Mouse (Mus musculus) heart, embryonic 12.5 days (tissue): ENCODE measurements around the gene Carhsp1. TPM values are rescaled to one million over a fixed set of nuclear protein-coding genes. Genes with fewer than 3 reads are reported as not detected.

Experiments used
- ATAC-seq: fragments of 200-750 bp; cut with Nextera tagmentation; 2 replicates; pipeline ENCODE4 v1.8.0; 2017; ENCODE audit warnings: moderate TSS enrichment, moderate library complexity; ENCODE audit not compliant: insufficient number of reproducible peaks, low FRiP score
- H3K27ac ChIP-seq: fragments of 300-500 bp; sonication (generic); 2 replicates; pipeline ENCODE4 v1.5.1; 2016; ENCODE audit warnings: mild to moderate bottlenecking, moderate library complexity; ENCODE audit not compliant: poor library complexity, severe bottlenecking
- H3K27me3 ChIP-seq: fragments of 300-500 bp; sonication (generic); replicated peaks from 2 replicates; pipeline ENCODE4 v1.6.1; 2016; ENCODE audit warnings: mild to moderate bottlenecking, moderate library complexity
- H3K36me3 ChIP-seq: fragments of 300-500 bp; sonication (generic); 2 replicates; pipeline ENCODE4 v1.6.1; 2016; ENCODE audit warnings: mild to moderate bottlenecking, moderate library complexity
- H3K4me1 ChIP-seq: fragments of 300-500 bp; sonication (generic); replicated peaks from 2 replicates; pipeline ENCODE4 v1.6.1; 2016; ENCODE audit warnings: mild to moderate bottlenecking
- H3K4me2 ChIP-seq: fragments of 300-500 bp; sonication (generic); 2 replicates; pipeline ENCODE4 v1.6.1; 2016; ENCODE audit warnings: mild to moderate bottlenecking, moderate library complexity
- H3K4me3 ChIP-seq: fragments of 300-500 bp; sonication (generic); 2 replicates; pipeline ENCODE4 v1.5.1; 2016; ENCODE audit warnings: mild to moderate bottlenecking
- H3K9ac ChIP-seq: fragments of 300-500 bp; sonication (generic); 2 replicates; pipeline ENCODE4 v1.6.1; 2016; ENCODE audit warnings: mild to moderate bottlenecking, moderate library complexity
- H3K9me3 ChIP-seq: fragments of 300-500 bp; sonication (generic); replicated peaks from 2 replicates; pipeline ENCODE4 v1.6.1; 2016; ENCODE audit warnings: mild to moderate bottlenecking, moderate library complexity
- WGBS: fragments of 180-500 bp; shearing (Covaris S2); methylation state at CpG from one replicate; pipeline ENCODE4 v1.1.7; 2016; 5-methylcytosine and 5-hydroxymethylcytosine counted together
- polyA plus RNA-seq: library from polyadenylated mRNA; unstranded; fragments of >200 nt; fragmentation: Nextera tagmentation; extraction: Ambion mirVana; gene quantifications from 2 replicates; pipeline ENCODE4 v1.2.1, GENCODE M21; 2016

Gene Carhsp1
- polyA plus RNA-seq, 1 experiment from 2014 or later: 95.8 TPM

- peaks cover 52% of the 10 kb centered on the region for H3K4me1 ChIP-seq
- no peaks in the 10 kb centered on the region for H3K9me3 ChIP-seq
- H3K27me3 ChIP-seq: no peaks in the 10 kb centered on the region
- H3K27ac ChIP-seq: 0 out of 2 replicates have a peak overlapping the region, but pooled peaks have one; percentile 0
- H3K4me2 ChIP-seq: no peak overlapping the region
- no peak overlapping the region for H3K4me3 ChIP-seq
- no peak overlapping the region for H3K9ac ChIP-seq
- peaks cover 54% of the 10 kb centered on the region for H3K36me3 ChIP-seq
- no peak for ATAC-seq
- whole genome bisulfite sequencing: 87% methylated on average over 24 of the region's 24 CpGs
These were observed 8.1 kb downstream of the Carhsp1 start for GRCm38 (mm10) chr16:8663606-8664539.

- no peaks in the 10 kb centered on the region for H3K27me3 ChIP-seq
- H3K27ac ChIP-seq: no peak overlapping the region
- no peaks in the 10 kb centered on the region for H3K9me3 ChIP-seq
- no peak overlapping the region for H3K4me2 ChIP-seq
- ATAC-seq: no peak
- no peak overlapping the region for H3K9ac ChIP-seq
- peaks cover 61% of the 10 kb centered on the region for H3K36me3 ChIP-seq
- peaks cover 43% of the 10 kb centered on the region for H3K4me1 ChIP-seq
- WGBS: 67% methylated on average over 2 of the region's 2 CpGs
- no peak overlapping the region for H3K4me3 ChIP-seq
These were observed 8.9 kb downstream of the Carhsp1 start for GRCm38 (mm10) chr16:8663022-8663421.

- peaks cover 86% of the 10 kb centered on the region for H3K36me3 ChIP-seq
- H3K9ac ChIP-seq: no peak overlapping the region
- WGBS: 91% methylated on average over 4 of the region's 4 CpGs
These were observed 13.2 kb downstream of the Carhsp1 start for GRCm38 (mm10) chr16:8658764-8659163.

GRCm38 (mm10) chr16:8658349-8658748 is 13.6 kb downstream of the Carhsp1 start:
- Histone ChIP-seq H3K9me3 (no peaks in the 10 kb centered on the region), H3K4me3 (no peak overlapping the region), H3K4me1 (peaks cover 10% of the 10 kb centered on the region), H3K4me2 (no peak overlapping the region), H3K27ac (no peak overlapping the region), H3K9ac (no peak overlapping the region), H3K27me3 (no peaks in the 10 kb centered on the region), H3K36me3 (peaks cover 87% of the 10 kb centered on the region)
- 74% methylated on average over 4 of the region's 4 CpGs for WGBS
- no peak for ATAC-seq

More at GRCm38 (mm10) chr16:8658764-8659163, 13.2 kb downstream of the Carhsp1 start:
- ATAC-seq: no peak
- H3K27ac ChIP-seq: no peak overlapping the region
- H3K9me3 ChIP-seq: no peaks in the 10 kb centered on the region
- peaks cover 10% of the 10 kb centered on the region for H3K4me1 ChIP-seq
- no peaks in the 10 kb centered on the region for H3K27me3 ChIP-seq
- no peak overlapping the region for H3K4me2 ChIP-seq
- H3K4me3 ChIP-seq: no peak overlapping the region

GRCm38 (mm10) chr16:8656256-8656655 is 15.7 kb downstream of the Carhsp1 start:
- 78% methylated on average over 2 of the region's 2 CpGs for WGBS
- Histone ChIP-seq H3K9me3 (no peaks in the 10 kb centered on the region), H3K4me2 (no peak overlapping the region), H3K36me3 (peaks cover 85% of the 10 kb centered on the region), H3K4me1 (peaks cover 4% of the 10 kb centered on the region; the same call in 1 of the 2 replicates), H3K4me3 (no peak overlapping the region), H3K27me3 (no peaks in the 10 kb centered on the region), H3K27ac (no peak overlapping the region), H3K9ac (no peak overlapping the region)
- no peak for ATAC-seq

GRCm38 (mm10) chr16:8655599-8655998 is 16.4 kb downstream of the Carhsp1 start:
- peaks cover 4% of the 10 kb centered on the region; the same call in 1 of the 2 replicates for H3K4me1 ChIP-seq
- H3K27ac ChIP-seq: no peak overlapping the region
- no peak; the same call in 1 of the 2 replicates for ATAC-seq
- H3K9ac ChIP-seq: no peak overlapping the region
- H3K9me3 ChIP-seq: no peaks in the 10 kb centered on the region
- H3K27me3 ChIP-seq: no peaks in the 10 kb centered on the region
- H3K36me3 ChIP-seq: peaks cover 87% of the 10 kb centered on the region
- H3K4me2 ChIP-seq: no peak overlapping the region
- whole genome bisulfite sequencing: 76% methylated on average over 9 of the region's 9 CpGs
- no peak overlapping the region for H3K4me3 ChIP-seq

GRCm38 (mm10) chr16:8655108-8655507 is 16.8 kb downstream of the Carhsp1 start:
- H3K4me2 ChIP-seq: no peak overlapping the region
- no peak overlapping the region for H3K4me3 ChIP-seq
- H3K9ac ChIP-seq: no peak overlapping the region
- no peaks in the 10 kb centered on the region for H3K27me3 ChIP-seq
- ATAC-seq: no peak
- peaks cover 4% of the 10 kb centered on the region; the same call in 1 of the 2 replicates for H3K4me1 ChIP-seq
- 83% methylated on average over 6 of the region's 6 CpGs for WGBS
- no peak overlapping the region for H3K27ac ChIP-seq
- peaks cover 85% of the 10 kb centered on the region for H3K36me3 ChIP-seq
- H3K9me3 ChIP-seq: no peaks in the 10 kb centered on the region

GRCm38 (mm10) chr16:8650007-8650406 is 21.9 kb downstream of the Carhsp1 start:
- H3K9ac ChIP-seq: no peak overlapping the region
- peaks cover 4% of the 10 kb centered on the region; the same call in 1 of the 2 replicates for H3K4me1 ChIP-seq
- H3K27ac ChIP-seq: no peak overlapping the region
- no peak overlapping the region for H3K4me2 ChIP-seq
- peaks cover 90% of the 10 kb centered on the region for H3K36me3 ChIP-seq
- 88% methylated on average over 3 of the region's 3 CpGs for WGBS
- H3K27me3 ChIP-seq: no peaks in the 10 kb centered on the region
- ATAC-seq: no peak
- H3K9me3 ChIP-seq: no peaks in the 10 kb centered on the region
- H3K4me3 ChIP-seq: no peak overlapping the region

- no peak overlapping the region for H3K4me2 ChIP-seq
- no peak for ATAC-seq
- no peaks in the 10 kb centered on the region for H3K4me1 ChIP-seq
- 87% methylated on average over 6 of the region's 6 CpGs for WGBS
- H3K4me3 ChIP-seq: no peak overlapping the region
- no peak overlapping the region for H3K9ac ChIP-seq
- H3K36me3 ChIP-seq: peaks cover 76% of the 10 kb centered on the region
- no peaks in the 10 kb centered on the region for H3K9me3 ChIP-seq
- H3K27ac ChIP-seq: no peak overlapping the region
- H3K27me3 ChIP-seq: no peaks in the 10 kb centered on the region
These were observed 26.4 kb downstream of the Carhsp1 start for GRCm38 (mm10) chr16:8645546-8645945.

- Histone ChIP-seq H3K9ac (no peak overlapping the region), H3K27me3 (no peaks in the 10 kb centered on the region), H3K9me3 (no peaks in the 10 kb centered on the region), H3K36me3 (peaks cover 61% of the 10 kb centered on the region), H3K4me3 (no peak overlapping the region), H3K4me1 (peaks cover 14% of the 10 kb centered on the region), H3K27ac (no peak overlapping the region), H3K4me2 (no peak overlapping the region)
- WGBS: 66% methylated on average over 2 of the region's 2 CpGs
- peak; percentile 58 for ATAC-seq
These were observed 28.1 kb downstream of the Carhsp1 start for GRCm38 (mm10) chr16:8643855-8644254.

- Histone ChIP-seq H3K36me3 (peaks cover 35% of the 10 kb centered on the region), H3K4me3 (no peak overlapping the region), H3K4me2 (no peak overlapping the region), H3K9ac (no peak overlapping the region), H3K4me1 (peaks cover 34% of the 10 kb centered on the region), H3K27ac (no peak overlapping the region), H3K9me3 (no peaks in the 10 kb centered on the region), H3K27me3 (no peaks in the 10 kb centered on the region)
- 72% methylated on average over 11 of the region's 11 CpGs for WGBS
- no peak for ATAC-seq
These were observed 32.3 kb downstream of the Carhsp1 start for GRCm38 (mm10) chr16:8639466-8640191.
